Mouse (Mus musculus) spleen, adult 2 months (tissue): ENCODE measurements around the gene Ptprm. TPM values are rescaled to one million over a fixed set of nuclear protein-coding genes. Genes with fewer than 3 reads are reported as not detected.

ENCODE experiments used
- DNase-seq, 2 experiments: peaks; one replicate each; pipeline versions ENCODE4 v3.0.0 to v3.0.0-alpha.2; 2012 to 2021; ENCODE audit warnings: low spot score in 2 of 2, low read depth in 1 of 2
- H3K27ac ChIP-seq: fragments of 200-500 bp; 2 replicates; pipeline ENCODE4 v1.5.1; 2012; ENCODE audit warnings: low read length, inconsistent platforms; ENCODE audit not compliant: insufficient read depth
- H3K27me3 ChIP-seq: fragments of 200-500 bp; 2 replicates; pipeline ENCODE4 v1.6.1; 2012; ENCODE audit warnings: mild to moderate bottlenecking, moderate library complexity, low read length, inconsistent platforms; ENCODE audit not compliant: control insufficient read depth, insufficient read depth
- H3K36me3 ChIP-seq: fragments of 200-500 bp; 2 replicates; pipeline ENCODE4 v1.6.1; 2012; ENCODE audit warnings: mild to moderate bottlenecking, low read length, inconsistent platforms; ENCODE audit not compliant: control insufficient read depth, insufficient read depth
- H3K4me1 ChIP-seq: fragments of 200-500 bp; 2 replicates; pipeline ENCODE4 v1.6.1; 2011; ENCODE audit warnings: inconsistent platforms; ENCODE audit not compliant: control insufficient read depth, insufficient read depth, insufficient read length
- H3K4me3 ChIP-seq: fragments of 200-500 bp; 2 replicates; pipeline ENCODE4 v1.5.1; 2011; ENCODE audit warnings: mild to moderate bottlenecking, inconsistent platforms; ENCODE audit not compliant: insufficient read depth, insufficient read length; ENCODE audit errors: extremely low read depth
- CTCF ChIP-seq: fragments of 200-500 bp; IDR thresholded peaks from 2 replicates; pipeline ENCODE4 v1.5.1; 2011; ENCODE audit warnings: mild to moderate bottlenecking, inconsistent platforms; ENCODE audit not compliant: insufficient read depth, insufficient read length, insufficient replicate concordance; ENCODE audit errors: extremely low read depth
- POLR2A ChIP-seq: fragments of 200-500 bp; IDR thresholded peaks from 2 replicates; pipeline ENCODE4 v1.6.1; 2011; ENCODE audit warnings: low read depth, low read length, inconsistent platforms
- WGBS: fragments of 180-500 bp; shearing (Covaris S2); methylation state at CpG from one replicate; pipeline ENCODE4 v1.1.7; 2018; 5-methylcytosine and 5-hydroxymethylcytosine counted together
- polyA plus RNA-seq: library from polyadenylated mRNA; depleted of rRNA; stranded (reverse); fragments of >200 nt; gene quantifications from 2 replicates; pipeline ENCODE4 v1.2.3, GENCODE M21; 2012

The Ptprm gene
- polyA plus RNA-seq, 1 experiment = 5.0 TPM

- Histone ChIP-seq H3K4me1 (no peaks in the 10 kb centered on the region), H3K27me3 (no peaks in the 10 kb centered on the region), H3K4me3 (no peak overlapping the region), H3K36me3 (no peaks in the 10 kb centered on the region), H3K27ac (no peak overlapping the region)
- no peak for TF ChIP-seq POLR2A
- TF ChIP-seq CTCF = no peak
- DNase-seq = no peak
- 77% methylated on average over 5 of the region's 5 CpGs for WGBS
These were observed 544.5 kb downstream of the Ptprm start for GRCm38 (mm10) chr17:66809786-66810185.

DNA sequence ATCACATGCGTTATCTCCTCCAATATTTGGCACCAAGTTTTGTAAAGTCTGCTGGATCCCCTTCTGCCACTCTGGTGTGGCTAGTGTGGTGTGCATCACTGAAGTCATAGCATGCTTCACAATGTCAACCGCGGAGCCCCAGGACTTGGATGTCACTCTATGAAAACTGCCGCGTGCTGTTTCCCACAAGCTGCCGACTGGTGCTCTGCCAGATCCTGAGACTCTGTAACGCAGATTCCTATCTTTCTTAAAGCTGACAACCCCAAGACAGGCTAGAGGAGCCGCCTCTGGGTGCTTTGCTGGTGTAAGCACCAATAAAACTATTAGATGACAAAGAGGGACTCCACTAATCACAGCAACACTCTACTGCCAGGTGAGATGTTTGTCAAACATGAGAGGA, 546.1 kb downstream of the Ptprm start:
- Histone ChIP-seq H3K4me3 (no peak overlapping the region), H3K27me3 (no peaks in the 10 kb centered on the region), H3K27ac (no peak overlapping the region), H3K36me3 (no peaks in the 10 kb centered on the region), H3K4me1 (no peaks in the 10 kb centered on the region)
- TF ChIP-seq CTCF (no peak), POLR2A (no peak)
- 95% methylated on average over 8 of the region's 8 CpGs for WGBS
- DNase-seq = no peak

DNA sequence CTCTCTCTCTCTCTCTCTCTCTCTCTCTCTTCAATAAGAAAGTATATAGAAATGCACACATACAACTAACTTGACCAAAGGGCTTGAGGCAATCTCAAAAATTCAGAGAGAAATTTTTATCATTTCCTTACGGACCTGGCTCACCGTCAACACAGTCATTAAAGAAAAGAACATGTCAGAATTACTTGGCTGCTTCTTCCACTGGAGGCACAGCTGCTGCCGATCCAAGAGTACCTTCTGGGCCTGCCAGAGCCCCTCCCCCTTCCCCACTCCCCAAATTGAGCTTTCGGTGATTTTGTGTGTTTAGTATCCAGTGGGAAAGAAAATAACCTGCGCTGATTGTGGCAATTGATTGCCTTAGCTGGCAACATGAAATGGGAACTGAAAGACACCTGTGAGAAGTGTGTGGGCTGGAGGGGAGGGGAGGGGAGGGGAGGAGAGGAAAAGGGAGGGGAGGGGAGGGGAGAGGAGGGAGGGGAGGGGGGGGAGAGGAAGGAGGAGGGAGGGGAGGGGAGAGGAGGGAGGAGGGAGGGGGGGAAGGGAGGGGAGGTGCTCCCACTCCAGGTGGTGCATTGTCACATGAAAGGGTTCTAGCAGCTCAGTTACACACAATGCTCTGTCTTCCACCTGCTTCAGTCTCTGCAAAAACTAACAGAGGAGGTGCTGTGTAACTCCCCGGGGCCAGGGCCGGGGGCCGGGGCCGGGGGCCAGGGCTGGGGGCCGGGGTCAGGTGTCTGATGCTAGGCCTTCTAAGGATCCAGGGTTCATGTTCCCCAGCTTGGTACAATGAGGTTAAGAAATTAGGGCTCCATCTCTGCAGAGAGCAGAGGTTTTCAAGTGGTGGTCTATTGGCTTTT, 552.2 kb downstream of the Ptprm start:
- no peak for TF ChIP-seq CTCF
- DNase-seq = no peak
- H3K36me3 ChIP-seq = no peaks in the 10 kb centered on the region
- no peaks in the 10 kb centered on the region for H3K27me3 ChIP-seq
- no peaks in the 10 kb centered on the region for H3K4me1 ChIP-seq
- H3K4me3 ChIP-seq = no peak overlapping the region
- no peak overlapping the region for H3K27ac ChIP-seq
- 77% methylated on average over 10 of the region's 10 CpGs for WGBS

DNA sequence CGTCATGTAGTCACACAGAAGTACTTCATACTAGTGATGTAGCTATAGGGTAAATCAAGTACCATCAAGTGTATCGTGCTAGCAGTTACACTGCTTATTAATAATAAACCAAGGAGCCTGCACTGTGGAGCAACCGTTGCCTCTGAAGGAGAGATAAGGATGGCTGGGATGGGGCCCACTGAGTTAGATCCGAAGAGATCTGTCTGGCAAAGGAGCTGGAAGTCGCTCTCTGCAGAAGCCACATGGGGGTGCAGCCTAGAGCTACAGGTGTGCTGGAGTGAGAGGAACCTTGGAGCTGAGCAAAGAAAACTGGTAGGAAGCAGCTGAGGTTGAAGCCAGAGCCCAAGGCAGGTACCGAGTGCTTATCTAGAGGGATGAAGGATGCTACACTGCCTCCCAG, 554.0 kb downstream of the Ptprm start:
- H3K4me1 ChIP-seq = no peaks in the 10 kb centered on the region
- no peak overlapping the region for H3K4me3 ChIP-seq
- no peaks in the 10 kb centered on the region for H3K36me3 ChIP-seq
- no peak for DNase-seq
- H3K27ac ChIP-seq = no peak overlapping the region
- no peaks in the 10 kb centered on the region for H3K27me3 ChIP-seq
- TF ChIP-seq CTCF (no peak), POLR2A (no peak)
- WGBS = 92% methylated on average over 6 of the region's 6 CpGs

DNA sequence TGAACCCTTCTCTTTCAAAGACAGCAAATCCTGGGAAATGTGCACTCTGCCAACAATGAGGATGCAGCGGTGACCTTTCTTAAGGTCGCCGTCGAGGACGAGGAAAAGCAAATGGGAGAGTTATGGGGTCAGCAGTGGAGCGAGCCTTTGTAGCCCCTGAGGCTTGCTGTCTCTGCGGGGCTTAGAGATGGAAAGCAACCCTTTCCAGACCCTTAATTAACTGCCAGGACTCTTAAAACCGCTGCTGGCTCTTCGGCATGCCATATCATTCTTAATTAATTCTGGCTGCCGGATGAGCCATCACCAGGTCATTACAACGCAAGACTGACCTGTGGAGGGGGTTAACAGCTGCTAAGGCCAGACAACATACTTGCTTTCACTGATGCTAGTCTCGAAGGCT, 568.1 kb downstream of the Ptprm start:
- DNase-seq = no peak
- no peak overlapping the region for H3K27ac ChIP-seq
- H3K36me3 ChIP-seq = no peaks in the 10 kb centered on the region
- no peaks in the 10 kb centered on the region for H3K4me1 ChIP-seq
- H3K27me3 ChIP-seq = no peaks in the 10 kb centered on the region
- WGBS = 89% methylated on average over 12 of the region's 12 CpGs
- TF ChIP-seq CTCF (no peak), POLR2A (no peak)
- H3K4me3 ChIP-seq = no peak overlapping the region

DNA sequence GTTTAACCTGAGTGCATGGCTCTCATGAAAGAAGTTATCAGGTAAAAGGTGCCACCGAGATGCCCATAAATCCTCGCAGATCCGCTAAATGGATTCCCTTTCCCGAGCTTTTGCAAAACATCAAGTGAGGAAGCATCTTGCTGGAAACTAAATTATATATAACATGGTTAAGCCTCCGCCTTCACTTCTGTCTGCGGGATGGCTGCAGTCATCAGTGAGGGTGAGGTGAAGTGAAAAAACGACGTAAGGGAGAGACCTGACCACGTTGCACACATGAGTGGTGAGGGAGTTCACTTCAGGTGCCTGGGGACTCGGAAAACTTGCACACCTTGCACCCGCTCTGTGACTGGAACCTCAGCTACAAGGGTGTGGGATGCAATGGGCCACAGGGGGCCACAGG, 568.7 kb downstream of the Ptprm start:
- 89% methylated on average over 11 of the region's 11 CpGs for WGBS
- Histone ChIP-seq H3K4me1 (no peaks in the 10 kb centered on the region), H3K27me3 (no peaks in the 10 kb centered on the region), H3K27ac (no peak overlapping the region), H3K4me3 (no peak overlapping the region), H3K36me3 (no peaks in the 10 kb centered on the region)
- no peak for DNase-seq
- TF ChIP-seq CTCF (no peak), POLR2A (no peak)

DNA sequence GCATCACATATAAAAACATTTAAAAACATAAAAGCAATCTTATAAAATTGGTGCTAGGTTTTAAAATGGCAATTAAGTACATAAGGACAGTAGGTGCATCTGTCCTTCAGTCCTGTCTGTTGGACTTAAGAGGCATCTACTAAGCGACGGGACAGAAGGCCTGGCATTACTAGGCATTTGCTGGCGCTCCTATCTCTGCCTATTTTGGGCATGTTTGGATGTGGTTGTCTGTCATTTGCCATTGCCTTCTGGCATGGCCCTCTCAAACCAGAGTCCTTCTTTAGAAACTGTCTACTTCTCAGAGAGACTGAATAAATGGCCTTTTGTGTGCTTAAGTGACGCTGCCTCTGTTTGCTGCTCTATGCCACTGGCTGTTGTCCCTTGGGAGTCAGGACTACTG, 570.7 kb downstream of the Ptprm start:
- H3K4me3 ChIP-seq = no peak overlapping the region
- DNase-seq = no peak
- WGBS = 91% methylated on average over 4 of the region's 4 CpGs
- H3K36me3 ChIP-seq = no peaks in the 10 kb centered on the region
- H3K4me1 ChIP-seq = no peaks in the 10 kb centered on the region
- H3K27ac ChIP-seq = no peak overlapping the region
- H3K27me3 ChIP-seq = no peaks in the 10 kb centered on the region
- TF ChIP-seq POLR2A (no peak), CTCF (no peak)
